Mouse (Mus musculus) spleen, embryonic (tissue): ENCODE data around the gene Tcp11l2.

Experiments
- CTCF ChIA-PET: fragments of 350-600 bp; sonication (Branson Sonifier 250); formaldehyde crosslinking; loops from one replicate; lab custom pipeline; 2022; lab: Charles Lee

The Tcp11l2 gene

GRCm38 (mm10) chr10:84647264-84647663, 70.8 kb downstream of the Tcp11l2 start:
- CTCF ChIA-PET, result no interaction called here

- CTCF ChIA-PET, result no interaction called here
Observed at GRCm38 (mm10) chr10:84648911-84649310, 72.5 kb downstream of the Tcp11l2 start.

GRCm38 (mm10) chr10:84654029-84654428, 77.6 kb downstream of the Tcp11l2 start:
- CTCF ChIA-PET, result no interaction called here

DNA sequence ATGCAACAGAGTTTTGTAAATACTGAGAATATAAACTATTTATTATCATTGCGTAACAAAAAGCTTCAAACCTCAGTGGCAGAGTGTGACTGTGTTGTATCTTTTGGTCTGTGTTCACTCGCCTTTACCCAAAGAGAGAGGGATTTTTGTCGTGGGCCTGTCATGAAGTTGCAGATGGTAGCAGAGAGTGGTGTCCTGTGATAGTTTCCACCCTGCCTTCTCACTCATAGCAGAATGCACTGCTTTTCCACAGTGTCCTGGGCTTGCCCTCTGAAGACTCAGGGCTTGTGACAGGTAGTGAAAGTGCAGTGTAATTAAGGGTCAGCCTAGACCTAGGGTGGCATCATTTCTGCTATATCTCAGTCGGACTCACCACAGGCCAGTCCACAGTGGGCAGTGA, 78.3 kb downstream of the Tcp11l2 start:
- CTCF ChIA-PET, result no interaction called here

- CTCF ChIA-PET, result no interaction called here
Observed at GRCm38 (mm10) chr10:84656618-84657017, 80.2 kb downstream of the Tcp11l2 start.

- CTCF ChIA-PET, result interaction anchor here (0.6 kb wide), 1 partner anchor 84 kb away, joined by 3 read pairs; no protein-coding TSS in a partner anchor
Observed at GRCm38 (mm10) chr10:84657437-84658087, 81.1 kb downstream of the Tcp11l2 start.

DNA sequence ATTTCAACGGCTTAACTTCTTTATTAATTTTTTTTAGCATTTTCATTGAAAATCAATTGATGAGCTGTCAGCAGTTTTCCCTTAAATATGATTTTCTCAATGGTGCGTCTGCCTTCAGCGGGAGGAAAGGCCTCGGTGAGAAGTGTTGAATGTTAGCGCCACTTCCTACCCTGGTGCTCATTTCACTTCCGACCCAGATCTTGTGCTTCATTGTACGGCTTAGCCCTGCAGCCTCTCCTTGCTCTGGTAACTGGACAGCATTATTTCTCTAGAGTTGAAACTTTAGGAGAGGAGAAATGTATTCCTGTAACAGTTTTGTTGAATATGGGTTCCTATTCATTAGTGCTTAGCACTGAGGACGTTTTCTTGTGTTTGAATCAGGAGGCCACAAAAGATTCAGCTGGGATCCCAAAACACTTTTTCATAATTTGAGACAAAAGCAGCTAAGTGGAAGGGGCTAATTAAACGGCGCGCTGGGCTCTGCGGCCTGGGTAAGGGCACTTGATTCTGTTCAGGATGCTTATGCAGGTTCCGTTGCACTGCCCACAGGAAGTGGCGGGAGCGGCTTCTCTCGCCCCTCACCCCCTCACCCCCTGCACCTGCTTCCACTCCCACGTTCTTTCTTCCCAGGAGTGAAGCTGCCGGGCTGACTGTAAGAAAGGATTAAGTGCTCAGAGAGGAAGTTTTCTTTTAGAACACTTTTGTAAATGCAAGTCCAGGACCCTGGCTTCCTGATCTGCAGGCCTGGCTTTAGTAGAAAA, 81.8 kb downstream of the Tcp11l2 start:
- CTCF ChIA-PET, result no interaction called here

DNA sequence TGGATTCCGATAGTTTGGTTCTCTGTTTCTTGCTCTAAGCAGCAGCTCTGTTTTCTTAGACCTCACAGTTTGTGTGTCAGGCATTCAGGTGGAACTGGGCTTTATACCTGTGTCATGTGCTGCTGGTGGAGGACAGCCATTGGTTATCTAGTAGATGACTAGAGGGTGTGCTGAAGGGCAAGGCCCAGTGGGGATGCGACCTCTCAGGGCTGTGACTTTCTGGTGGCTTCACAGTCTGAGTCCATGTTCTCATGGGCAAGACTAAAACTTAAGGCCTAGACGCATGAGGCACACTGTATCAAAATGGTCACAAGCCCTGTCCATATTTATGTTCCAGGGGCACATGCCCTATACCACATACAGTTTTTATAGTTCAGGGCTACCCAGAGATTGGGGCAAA, 82.9 kb downstream of the Tcp11l2 start:
- CTCF ChIA-PET, result no interaction called here

DNA sequence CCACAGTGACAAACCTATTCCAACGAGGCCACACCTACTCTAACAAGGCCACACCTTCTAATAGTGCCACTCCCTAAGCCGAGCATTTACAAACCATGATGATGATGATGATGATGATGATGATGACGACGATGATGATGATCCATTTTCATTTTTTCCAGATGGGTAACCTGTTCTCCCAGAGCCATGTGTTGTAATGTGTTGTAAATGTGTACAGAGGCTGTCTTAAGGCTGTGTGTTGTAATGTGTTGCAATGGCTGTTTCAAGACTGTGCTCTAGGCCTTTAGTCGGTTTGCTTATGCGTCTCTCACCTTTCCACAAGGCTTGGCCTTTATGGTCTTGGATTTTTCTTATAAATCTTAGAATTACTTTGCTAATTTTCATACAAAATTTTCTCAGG, 85.7 kb downstream of the Tcp11l2 start:
- CTCF ChIA-PET, result no interaction called here
